Mouse (Mus musculus): Measurements from ENCODE around the gene Txlnb.
A peak's percentile ranks its signal among the peaks of the same experiment; 100 is the strongest.
"Not testable (repeated sequence)": the region's sequence is repeated elsewhere in the genome, so short reads cannot be mapped to it uniquely, and the experiment has no call there.

The Txlnb gene

DNA sequence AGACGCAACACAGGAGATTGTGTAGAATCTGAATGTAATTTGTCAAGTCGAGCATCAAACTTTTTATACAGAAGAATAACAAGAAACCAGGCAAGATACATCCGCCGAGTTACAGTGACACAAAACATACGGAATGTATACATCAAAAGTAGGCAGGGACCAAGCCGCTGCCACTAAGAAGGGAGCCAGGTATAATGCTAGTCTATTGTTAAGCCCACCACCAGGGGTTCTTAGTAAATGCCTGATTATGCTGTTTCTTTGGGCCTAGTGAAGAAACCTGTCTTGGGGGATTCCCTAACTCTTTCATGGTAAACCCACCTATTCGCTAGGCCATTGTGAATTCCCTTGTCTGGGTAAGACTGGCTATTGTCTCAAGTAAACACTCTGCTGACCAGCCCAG is 24.4 kb downstream of the Txlnb start:
- not testable (repeated sequence) for ATAC-seq (ENCODE audit: low TSS enrichment)

GRCm38 (mm10) chr10:17827391-17827790 is 31.4 kb downstream of the Txlnb start:
- ATAC-seq (ENCODE audit: low TSS enrichment): no peak

DNA sequence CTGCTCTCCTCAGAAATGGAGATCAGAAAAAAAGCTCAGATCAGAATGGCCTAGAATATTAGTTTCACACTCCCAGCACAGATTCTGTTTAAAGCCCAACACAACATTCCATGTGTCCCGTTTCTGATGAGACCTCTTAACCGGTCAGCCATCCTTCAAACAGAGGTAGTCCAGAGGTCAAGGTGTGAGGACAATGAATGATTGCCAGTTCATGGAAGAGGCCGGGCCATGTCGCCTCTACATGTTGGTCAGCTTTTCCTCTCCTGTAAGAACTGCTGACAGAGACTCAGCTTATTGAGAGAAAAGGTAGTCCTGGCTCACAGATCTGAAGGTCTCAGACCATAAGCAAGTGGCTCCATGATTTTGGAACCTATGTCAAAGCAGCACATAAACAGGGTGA is 33.2 kb downstream of the Txlnb start:
- ATAC-seq (ENCODE audit: low TSS enrichment): no peak

DNA sequence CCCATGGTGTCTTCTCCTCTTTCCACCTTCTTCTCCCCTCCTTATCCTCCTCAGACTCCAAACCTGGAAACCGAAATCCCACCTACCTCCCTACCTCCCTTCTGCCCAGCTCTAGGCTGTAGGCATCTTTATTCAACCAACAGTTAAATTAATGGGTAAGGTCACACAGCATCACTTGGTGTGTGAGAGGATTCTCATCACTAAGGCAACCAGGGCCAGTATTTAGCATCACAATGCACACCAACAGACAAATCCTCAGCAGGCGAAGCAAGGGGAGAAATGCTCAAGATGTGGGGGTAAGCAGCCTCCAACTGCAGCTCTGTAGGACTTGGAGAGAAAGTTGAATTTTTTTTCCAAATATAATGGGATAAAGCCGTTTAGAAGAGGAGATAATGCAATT is 35.0 kb downstream of the Txlnb start:
- ATAC-seq (ENCODE audit: low TSS enrichment): no peak

GRCm38 (mm10) chr10:17835031-17835430 is 39.0 kb downstream of the Txlnb start:
- ATAC-seq (ENCODE audit: low TSS enrichment): no peak

- ATAC-seq (ENCODE audit: low TSS enrichment): peak; percentile 59
These were observed 40.2 kb downstream of the Txlnb start for GRCm38 (mm10) chr10:17836275-17836674.

DNA sequence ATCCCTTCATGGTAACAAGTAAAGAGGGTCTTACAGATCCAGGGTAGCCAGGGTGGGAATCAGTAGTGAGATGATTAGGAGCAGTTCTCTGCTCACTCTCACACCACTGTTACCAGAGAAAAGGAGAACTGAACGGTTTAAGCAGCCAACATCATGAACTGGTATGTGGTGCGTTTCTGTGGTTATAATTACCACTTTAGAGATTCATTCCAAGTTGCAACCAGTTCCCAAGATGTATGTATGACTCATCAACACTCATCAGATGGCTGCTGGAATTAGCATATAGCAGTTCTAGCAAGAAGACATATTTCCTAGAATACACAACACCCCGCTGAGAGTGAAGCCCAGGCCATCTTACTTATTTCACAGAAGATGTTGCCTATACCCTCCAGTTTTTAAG is 46.0 kb downstream of the Txlnb start:
- ATAC-seq (ENCODE audit: low TSS enrichment): peak; percentile 97

DNA sequence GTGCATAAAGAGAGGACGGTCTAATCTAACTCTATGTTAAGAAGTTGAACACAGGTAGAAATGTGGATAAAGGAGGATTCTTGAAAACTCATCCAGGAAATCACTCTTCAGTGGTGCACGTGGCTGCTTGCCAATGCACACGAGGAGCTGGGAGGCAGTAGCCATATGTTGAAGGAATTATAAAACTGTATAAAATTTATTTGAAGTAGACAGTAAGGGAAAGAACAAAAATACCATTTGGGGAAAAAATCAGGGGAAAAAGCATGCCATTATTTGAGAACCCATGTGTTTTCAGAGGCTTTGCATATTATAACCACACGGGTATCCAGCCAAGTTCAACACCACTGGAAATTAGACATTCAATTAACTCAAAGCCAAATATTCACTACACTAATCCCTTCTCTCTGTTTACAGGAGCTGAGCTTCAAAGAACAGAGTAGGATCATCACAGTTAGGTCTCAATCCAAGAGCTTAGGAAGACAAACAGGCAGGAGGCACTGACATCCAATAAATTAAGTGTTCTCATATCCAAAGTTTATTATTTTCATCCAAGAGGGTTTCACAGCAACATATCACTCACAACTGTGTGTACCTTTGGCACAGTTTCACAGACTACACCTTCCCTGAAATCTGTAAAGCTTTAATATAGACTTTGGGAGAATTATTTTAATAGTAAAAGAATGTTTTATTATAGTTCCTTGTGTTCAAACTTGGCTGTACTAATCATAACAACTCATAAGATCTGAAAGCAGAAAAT is 48.9 kb downstream of the Txlnb start:
- ATAC-seq (ENCODE audit: low TSS enrichment): peak; percentile 56

DNA sequence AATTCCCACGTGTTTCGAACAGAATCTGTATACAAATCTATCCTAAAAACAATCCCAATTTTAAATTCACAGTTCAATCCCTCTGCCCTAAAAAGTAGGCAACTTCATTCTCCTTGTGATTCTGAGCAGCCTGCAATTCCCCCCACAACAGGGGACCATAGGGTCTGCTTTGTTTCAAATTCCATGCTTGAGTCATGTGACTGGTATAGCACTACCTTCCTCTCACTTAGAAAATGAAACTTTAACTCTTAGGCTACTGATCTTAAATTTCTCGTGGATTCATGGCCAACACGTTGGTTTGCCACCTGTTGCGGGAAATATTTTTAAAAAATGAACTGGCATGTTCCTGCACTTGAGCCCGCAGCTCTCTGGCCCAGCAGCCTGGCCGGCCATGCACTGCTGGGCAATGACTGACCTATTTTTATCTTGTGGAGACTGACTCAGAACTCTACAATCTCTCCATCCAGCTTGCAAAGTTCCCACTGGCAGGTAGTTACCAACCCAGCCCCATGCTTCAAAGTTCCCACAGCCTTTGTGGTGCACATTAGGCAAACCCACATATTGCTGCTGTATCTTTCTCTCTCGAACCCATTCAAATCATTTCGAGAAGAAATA is 61.7 kb downstream of the Txlnb start:
- no peak for ATAC-seq (ENCODE audit: low TSS enrichment)

DNA sequence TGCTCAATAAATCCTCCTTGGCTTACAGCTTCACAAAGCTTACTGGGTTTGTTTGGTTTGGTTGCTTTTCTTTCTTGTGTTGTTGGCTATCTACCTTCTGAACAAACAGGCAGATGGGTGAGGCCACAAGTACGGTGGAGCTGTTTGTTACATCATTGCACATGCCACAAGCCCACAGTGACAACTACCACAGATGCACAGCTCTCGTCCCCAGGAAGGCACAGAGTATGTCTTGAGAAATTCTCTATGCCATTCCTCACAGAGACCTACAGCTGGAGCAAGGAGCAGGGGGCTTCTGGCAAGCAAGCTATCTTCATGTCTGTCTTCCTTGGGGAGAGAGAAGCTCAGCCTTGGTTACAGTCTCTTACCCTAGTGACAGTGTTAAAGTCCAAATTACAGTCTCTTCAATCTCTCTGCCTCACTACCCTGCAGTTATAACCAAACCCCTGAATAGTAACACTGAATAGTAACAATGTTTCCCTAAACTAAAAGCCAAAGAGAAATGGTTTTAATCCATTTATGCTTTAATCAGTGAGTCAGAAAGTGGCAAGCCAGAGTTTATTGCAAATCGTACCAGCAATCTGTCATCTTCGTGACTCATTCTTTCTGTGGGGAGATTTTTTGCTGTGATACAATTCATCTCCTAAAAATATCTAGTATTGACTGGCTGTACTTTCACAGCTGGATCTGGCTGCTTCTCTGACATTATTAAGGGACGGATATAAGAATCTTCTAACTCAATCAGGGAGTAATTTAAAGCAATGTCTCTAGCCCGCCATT is 64.9 kb downstream of the Txlnb start:
- ATAC-seq (ENCODE audit: low TSS enrichment): peak; percentile 86

DNA sequence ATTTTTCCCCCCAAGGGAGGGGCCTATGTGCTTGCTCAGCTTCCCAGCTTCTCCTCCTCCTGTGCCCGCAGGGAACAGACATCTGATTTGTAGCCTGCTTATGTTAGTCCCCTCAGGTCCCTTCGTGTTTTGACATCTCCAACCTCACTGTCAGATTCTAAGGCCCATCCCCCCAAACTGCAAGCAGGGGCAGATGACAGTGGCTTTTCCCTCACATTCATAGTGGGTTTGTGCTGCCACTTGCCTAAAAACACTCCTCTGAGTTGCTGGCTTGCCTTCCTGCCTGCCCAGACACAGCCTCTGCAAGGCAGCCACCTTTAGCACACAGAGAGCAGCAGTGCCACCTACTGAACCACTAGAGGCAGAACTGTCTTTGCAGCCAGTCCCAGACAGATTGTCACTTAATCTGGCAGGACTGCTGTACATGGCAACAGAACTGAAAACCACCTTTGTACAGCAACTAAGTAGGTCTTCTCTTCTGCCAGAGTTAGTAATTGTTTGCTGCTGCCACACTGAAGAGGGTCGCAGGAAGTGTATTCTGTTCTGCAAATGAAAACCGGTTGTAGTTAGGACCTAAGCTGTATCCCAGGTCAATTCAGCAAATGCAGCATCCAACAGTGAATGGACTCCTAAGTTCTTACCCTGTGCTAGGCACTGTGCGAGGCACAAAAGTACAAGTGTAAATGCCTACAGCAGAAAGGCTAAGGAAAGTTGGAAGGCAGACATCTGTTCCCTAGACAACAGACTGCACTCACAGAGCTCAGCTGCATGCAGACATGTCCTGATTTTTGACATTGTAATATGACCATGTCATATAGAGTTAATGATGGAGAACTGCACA is 74.0 kb downstream of the Txlnb start:
- ATAC-seq (ENCODE audit: low TSS enrichment): peak; percentile 100

DNA sequence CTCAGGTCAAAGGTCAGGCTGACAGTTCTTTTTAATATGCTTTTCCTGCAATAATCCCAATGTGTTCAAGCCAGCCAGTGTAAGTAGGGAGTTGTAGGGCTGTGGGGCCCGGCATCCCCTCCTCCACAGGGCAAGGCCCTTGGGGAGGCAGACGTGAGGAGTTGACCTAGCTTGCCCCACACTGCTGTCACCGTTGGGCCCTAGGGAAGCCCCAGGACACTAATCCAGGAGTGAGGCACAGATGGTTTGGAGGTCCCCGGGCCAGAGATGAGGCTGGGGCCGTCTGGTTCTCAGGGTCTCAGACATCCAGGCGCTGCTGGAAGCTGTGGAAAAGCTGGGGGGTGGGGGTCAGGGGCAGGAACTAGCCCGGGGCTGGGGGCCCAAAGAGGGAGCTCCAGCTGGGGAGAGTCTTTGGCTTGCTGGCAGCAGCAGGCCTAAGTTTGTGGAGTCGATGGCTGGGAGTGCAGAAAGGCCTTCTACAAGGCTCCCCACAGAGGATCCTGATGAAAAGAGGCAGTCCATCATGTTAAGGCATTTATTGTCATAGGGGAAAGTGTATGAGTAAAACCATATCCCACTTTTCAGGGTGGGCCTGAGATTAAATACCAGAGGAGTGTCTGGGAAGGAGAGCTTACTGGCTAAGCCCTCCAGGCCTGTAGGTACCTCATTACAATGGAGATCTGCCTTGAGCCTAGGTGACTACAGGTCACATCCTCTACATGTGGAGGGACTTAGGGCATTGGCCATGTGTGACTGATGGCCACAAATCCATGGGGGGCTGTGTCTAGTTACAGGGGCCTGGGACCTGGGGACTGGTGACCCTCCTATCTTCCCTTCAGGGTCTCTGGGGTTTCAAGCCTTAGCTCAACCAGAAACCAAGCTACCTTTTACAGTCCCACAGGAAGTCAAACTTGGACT is 82.2 kb downstream of the Txlnb start:
- no peak for ATAC-seq (ENCODE audit: low TSS enrichment)

DNA sequence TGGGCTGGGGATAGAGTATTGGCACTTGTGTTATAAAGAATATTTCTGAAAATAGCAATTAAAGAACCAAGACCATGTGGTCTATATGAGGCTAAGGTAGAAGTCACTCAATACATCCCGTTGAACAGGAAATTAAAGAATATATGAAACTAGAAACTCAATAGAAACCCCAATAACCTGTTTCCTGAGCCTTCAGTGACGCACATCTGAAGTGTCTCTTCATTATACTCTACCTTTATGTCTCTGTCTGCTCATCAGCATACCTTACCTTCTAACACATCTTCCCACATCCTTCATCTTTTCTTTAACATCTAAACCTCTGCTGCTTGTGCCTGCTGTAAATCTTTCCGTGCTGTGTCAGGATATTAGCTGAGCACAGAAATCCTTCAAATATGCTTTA is 84.0 kb downstream of the Txlnb start:
- no peak for ATAC-seq (ENCODE audit: low TSS enrichment)

GRCm38 (mm10) chr10:17880724-17881123 is 84.7 kb downstream of the Txlnb start:
- ATAC-seq (ENCODE audit: low TSS enrichment): no peak

Measured in frontal cortex, adult (tissue).